Mouse (Mus musculus) gastrocnemius, postnatal 25 days (tissue): ENCODE results near the gene Olfr320. TPM values are rescaled to one million over a fixed set of nuclear protein-coding genes. Genes with fewer than 3 reads are reported as not detected.

Experiments used
- total RNA-seq, 2 experiments: library from RNA; stranded (reverse); gene quantifications; 1 replicate in 1 of 2; 2 replicates in 1 of 2; pipeline ENCODE4 v1.2.3; 2021

The Olfr320 gene
- total RNA-seq, 2 experiments from 2014 or later: not detected

Other genes starting within 250 kb of the Olfr320 start
- gene Gm12253, start 248.5 kb upstream of the Olfr320 start, total RNA-seq: not detected
- not detected for gene Lypd9, start 228.2 kb upstream of the Olfr320 start, total RNA-seq
- not detected for gene Olfr30, start 218.8 kb upstream of the Olfr320 start, total RNA-seq
- gene Olfr332, start 188.5 kb upstream of the Olfr320 start, total RNA-seq: not detected
- not detected for gene Olfr331, start 178.5 kb upstream of the Olfr320 start, total RNA-seq
- gene Olfr330, start 146.3 kb upstream of the Olfr320 start, total RNA-seq: not detected
- not detected for gene Olfr329-ps, start 134.7 kb upstream of the Olfr320 start, total RNA-seq
- gene Olfr328, start 125.5 kb upstream of the Olfr320 start, total RNA-seq: under 1 TPM in 1 of 2 experiments, not detected in 1; 0.10 TPM
- gene Olfr224, start 110.5 kb upstream of the Olfr320 start, total RNA-seq: not detected
- not detected for gene Olfr325, start 103.4 kb upstream of the Olfr320 start, total RNA-seq
- gene Olfr324, start 86.0 kb upstream of the Olfr320 start, total RNA-seq: not detected
- gene 2210407C18Rik, start 65.0 kb upstream of the Olfr320 start, total RNA-seq: not detected
- gene Olfr323, start 50.6 kb upstream of the Olfr320 start, total RNA-seq: not detected
- gene Trim58, start 40.6 kb upstream of the Olfr320 start, total RNA-seq: not detected
- gene Olfr322, start 22.3 kb upstream of the Olfr320 start, total RNA-seq: not detected
- gene Olfr319, start 18.1 kb downstream of the Olfr320 start, total RNA-seq: not detected
- not detected for gene Olfr318, start 42.9 kb downstream of the Olfr320 start, total RNA-seq
- gene Olfr317, start 58.1 kb downstream of the Olfr320 start, total RNA-seq: not detected
- gene Olfr316, start 71.6 kb downstream of the Olfr320 start, total RNA-seq: not detected
- gene Olfr315, start 92.1 kb downstream of the Olfr320 start, total RNA-seq: not detected
- not detected for gene Olfr314, start 101.9 kb downstream of the Olfr320 start, total RNA-seq
- gene Fam183b, start 120.9 kb downstream of the Olfr320 start, total RNA-seq: not detected
- gene Olfr313, start 133.9 kb downstream of the Olfr320 start, total RNA-seq: not detected
- not detected for gene Olfr312, start 148.1 kb downstream of the Olfr320 start, total RNA-seq
- gene Olfr311, start 158.2 kb downstream of the Olfr320 start, total RNA-seq: not detected
- 1 to 10 TPM in 1 of 2 experiments, under 1 TPM in 1; 0.61 to 1.0 TPM for gene Gm12258, start 166.1 kb downstream of the Olfr320 start, total RNA-seq
- 1 to 10 TPM in 1 of 2 experiments, under 1 TPM in 1; 0.90 to 1.4 TPM for gene 2810021J22Rik, start 186.1 kb downstream of the Olfr320 start, total RNA-seq
- gene Zfp39, start 223.1 kb downstream of the Olfr320 start, total RNA-seq: 1 to 10 TPM; 2.7 to 3.0 TPM
- not detected for gene Btnl10, start 236.8 kb downstream of the Olfr320 start, total RNA-seq